Mouse (Mus musculus) hindbrain, postnatal 0 days (tissue): ENCODE measurements around the gene Plk5. TPM values are rescaled to one million over a fixed set of nuclear protein-coding genes. Genes with fewer than 3 reads are reported as not detected.

Experiments
- ATAC-seq: fragments of 200-750 bp; cut with Nextera tagmentation; 2 replicates; pipeline ENCODE4 v1.8.0; 2017; ENCODE audit warnings: mild to moderate bottlenecking, moderate TSS enrichment, moderate library complexity
- DNase-seq: peaks from one replicate; pipeline ENCODE4 v3.0.0-alpha.2; 2015; ENCODE audit warnings: low spot score
- H3K27ac ChIP-seq: fragments of 300-500 bp; sonication (generic); 2 replicates; pipeline ENCODE4 v1.5.1; 2014; ENCODE audit warnings: mild to moderate bottlenecking
- H3K27me3 ChIP-seq: fragments of 300-500 bp; sonication (generic); 2 replicates; pipeline ENCODE4 v1.6.1; 2014; ENCODE audit warnings: low read length, mixed read lengths; ENCODE audit not compliant: insufficient read depth
- H3K36me3 ChIP-seq: fragments of 300-500 bp; sonication (generic); 2 replicates; pipeline ENCODE4 v1.6.1; 2014; ENCODE audit warnings: low read length, mixed read lengths; ENCODE audit not compliant: insufficient read depth
- H3K4me1 ChIP-seq: fragments of 300-500 bp; sonication (generic); 2 replicates; pipeline ENCODE4 v1.6.1; 2014; ENCODE audit warnings: antibody characterized with exemption, low read length, mixed read lengths; ENCODE audit not compliant: insufficient read depth
- H3K4me2 ChIP-seq: fragments of 300-500 bp; sonication (generic); 2 replicates; pipeline ENCODE4 v1.6.1; 2014; ENCODE audit warnings: low read depth, mild to moderate bottlenecking, low read length, moderate library complexity, mixed read lengths
- H3K4me3 ChIP-seq: fragments of 300-500 bp; sonication (generic); 2 replicates; pipeline ENCODE4 v1.5.1; 2014; ENCODE audit warnings: low read length
- H3K9ac ChIP-seq: fragments of 300-500 bp; sonication (generic); replicated peaks from 2 replicates; pipeline ENCODE4 v1.6.1; 2014; ENCODE audit warnings: mild to moderate bottlenecking, low read length, moderate library complexity, mixed read lengths
- H3K9me3 ChIP-seq: fragments of 300-500 bp; sonication (generic); 2 replicates; pipeline ENCODE4 v1.6.1; 2016; ENCODE audit warnings: low read length, mixed read lengths
- CTCF ChIP-seq: IDR thresholded peaks from 2 replicates; pipeline ENCODE4 v1.5.1; 2016; ENCODE audit warnings: antibody characterized with exemption, control low read depth, low read depth
- WGBS: fragments of 180-500 bp; shearing (Covaris S2); extraction: QIAGEN DNeasy Blood & Tissue Kit; methylation state at CpG from one replicate; pipeline ENCODE4 v1.1.7; 2014; 5-methylcytosine and 5-hydroxymethylcytosine counted together
- polyA plus RNA-seq: library from polyadenylated mRNA; unstranded; fragments of >200 nt; fragmentation: Nextera tagmentation; extraction: Ambion mirVana; gene quantifications from 2 replicates; pipeline ENCODE4 v1.2.1, GENCODE M21; 2015
- total RNA-seq: library from RNA; depleted of rRNA; stranded (reverse); fragments of >200 nt; gene quantifications from 2 replicates; pipeline ENCODE4 v1.2.3, GENCODE M21; 2014

The Plk5 gene
- total and polyA plus RNA-seq, 2 experiments from 2014 or later, result 8.9 to 15.7 TPM

DNA sequence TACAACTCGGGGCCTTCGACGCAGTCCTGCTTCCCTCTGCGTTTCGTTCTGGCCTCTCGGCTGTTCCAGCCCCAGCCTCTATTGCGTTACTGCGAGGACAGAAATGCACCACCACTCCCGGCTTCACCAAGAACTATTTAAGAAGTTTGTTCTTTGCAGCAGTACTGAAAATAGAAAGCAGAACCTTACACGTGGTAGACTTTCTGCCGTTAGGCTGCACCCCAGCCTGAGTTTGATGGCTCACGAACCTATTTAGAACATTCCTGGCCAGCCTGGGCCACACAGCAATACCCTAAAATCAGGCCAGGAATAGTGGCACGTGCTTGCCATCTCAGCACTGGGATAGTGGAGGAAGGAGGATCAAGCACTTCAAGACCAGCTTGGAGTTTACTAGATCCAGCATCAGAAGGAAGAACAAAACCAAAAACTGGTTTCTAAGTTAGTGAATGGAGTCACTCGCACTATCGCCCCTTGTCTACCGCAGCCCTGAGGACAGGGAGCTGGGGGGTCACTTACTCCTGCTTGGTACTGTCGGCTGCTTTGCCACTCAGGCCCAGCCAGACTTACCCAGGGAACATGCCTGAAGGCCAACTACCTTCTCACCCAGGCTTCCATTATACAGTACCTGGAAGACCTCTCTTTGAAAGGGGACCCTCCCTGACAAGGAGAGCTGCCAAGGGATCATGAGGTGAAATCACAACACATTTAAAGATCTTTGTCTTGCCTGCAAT is 43.9 kb downstream of the Plk5 start:
- no peak for ATAC-seq
- Histone ChIP-seq H3K9me3 (no peaks in the 10 kb centered on the region), H3K4me2 (peak overlapping the region; percentile 66), H3K9ac (peak overlapping the region; percentile 42), H3K27ac (peak overlapping the region; percentile 99), H3K4me1 (0 out of 2 replicates have a peak, but pooled peaks cover 13% of the 10 kb centered on the region), H3K4me3 (peak overlapping the region; percentile 65), H3K36me3 (peaks cover 9% of the 10 kb centered on the region; the same call in 1 of the 2 replicates), H3K27me3 (no peaks in the 10 kb centered on the region)
- WGBS, result 11% methylated on average over 17 of the region's 17 CpGs
- no peak for TF ChIP-seq CTCF
- DNase-seq, result no peak

DNA sequence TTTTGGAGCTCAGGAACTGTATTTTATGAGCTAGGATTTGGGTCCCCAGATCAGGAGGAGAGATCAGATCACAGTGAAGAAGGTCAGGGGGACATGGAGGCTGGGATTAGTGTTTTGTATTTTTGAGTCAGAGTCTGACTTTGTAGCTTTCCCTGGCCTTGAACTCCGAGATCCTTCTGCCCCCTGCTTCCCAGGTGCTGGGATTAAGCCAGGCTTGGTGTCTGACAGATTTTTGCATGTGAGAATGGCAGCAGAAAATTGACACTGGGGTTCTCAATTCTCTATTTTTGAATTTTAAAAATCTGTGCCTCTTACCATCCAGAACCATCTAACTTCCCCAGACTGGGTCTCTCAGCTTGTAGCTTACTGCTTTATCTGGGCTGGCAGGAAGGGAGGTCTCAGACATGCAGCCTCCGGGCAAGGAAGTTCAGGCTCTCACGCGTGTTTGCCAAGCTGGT is 44.5 kb downstream of the Plk5 start:
- no peak overlapping the region for H3K9ac ChIP-seq
- H3K27me3 ChIP-seq, result no peaks in the 10 kb centered on the region
- 80% methylated on average over 4 of the region's 4 CpGs for WGBS
- peaks cover 18% of the 10 kb centered on the region for H3K4me1 ChIP-seq
- H3K27ac ChIP-seq, result peak overlapping the region; percentile 99
- no peak overlapping the region for H3K4me3 ChIP-seq
- 0 out of 2 replicates have a peak overlapping the region, but pooled peaks have one; percentile 66 for H3K4me2 ChIP-seq
- H3K9me3 ChIP-seq, result no peaks in the 10 kb centered on the region
- ATAC-seq, result no peak
- H3K36me3 ChIP-seq, result peaks cover 6% of the 10 kb centered on the region; the same call in 1 of the 2 replicates
- TF ChIP-seq CTCF, result no peak
- DNase-seq, result no peak

DNA sequence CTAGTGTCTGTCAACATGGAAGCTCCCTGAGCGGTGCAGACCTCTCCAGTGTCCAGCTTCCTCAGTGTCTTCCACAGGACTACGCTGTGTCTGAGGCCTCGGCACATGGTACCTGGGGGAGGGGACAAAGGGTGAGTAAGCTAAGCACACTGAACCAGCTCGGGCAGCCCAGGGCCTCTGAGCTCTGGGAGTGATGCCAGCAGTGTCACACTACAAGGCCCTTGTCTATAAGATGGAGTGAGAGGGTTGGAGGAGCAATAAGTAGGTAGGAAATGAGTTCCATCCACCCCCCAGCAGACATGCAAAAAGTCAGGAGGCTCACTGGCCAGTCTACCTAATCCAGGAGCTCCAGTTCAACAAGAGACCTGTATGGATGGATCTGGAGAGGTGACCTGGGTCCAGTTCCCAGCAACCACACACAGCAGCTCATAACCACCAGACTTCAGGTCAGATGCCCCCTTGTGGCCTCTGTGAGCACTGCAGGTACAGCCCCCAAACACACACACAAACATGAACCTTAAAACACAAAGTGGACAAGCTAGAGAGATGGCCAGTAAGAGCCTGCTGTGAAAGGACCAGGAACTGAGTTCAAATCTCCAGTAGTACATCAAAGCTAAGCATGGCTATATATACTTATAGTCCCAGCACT is 46.9 kb downstream of the Plk5 start:
- Histone ChIP-seq H3K9ac (no peak overlapping the region), H3K4me3 (no peak overlapping the region), H3K36me3 (peaks cover 6% of the 10 kb centered on the region; the same call in 1 of the 2 replicates), H3K4me1 (peaks cover 8% of the 10 kb centered on the region), H3K4me2 (no peak overlapping the region), H3K9me3 (no peaks in the 10 kb centered on the region), H3K27ac (no peak overlapping the region), H3K27me3 (no peaks in the 10 kb centered on the region)
- WGBS, result 93% methylated on average over 4 of the region's 4 CpGs
- ATAC-seq (no peak), DNase-seq (no peak)
- peak; percentile 62 for TF ChIP-seq CTCF

DNA sequence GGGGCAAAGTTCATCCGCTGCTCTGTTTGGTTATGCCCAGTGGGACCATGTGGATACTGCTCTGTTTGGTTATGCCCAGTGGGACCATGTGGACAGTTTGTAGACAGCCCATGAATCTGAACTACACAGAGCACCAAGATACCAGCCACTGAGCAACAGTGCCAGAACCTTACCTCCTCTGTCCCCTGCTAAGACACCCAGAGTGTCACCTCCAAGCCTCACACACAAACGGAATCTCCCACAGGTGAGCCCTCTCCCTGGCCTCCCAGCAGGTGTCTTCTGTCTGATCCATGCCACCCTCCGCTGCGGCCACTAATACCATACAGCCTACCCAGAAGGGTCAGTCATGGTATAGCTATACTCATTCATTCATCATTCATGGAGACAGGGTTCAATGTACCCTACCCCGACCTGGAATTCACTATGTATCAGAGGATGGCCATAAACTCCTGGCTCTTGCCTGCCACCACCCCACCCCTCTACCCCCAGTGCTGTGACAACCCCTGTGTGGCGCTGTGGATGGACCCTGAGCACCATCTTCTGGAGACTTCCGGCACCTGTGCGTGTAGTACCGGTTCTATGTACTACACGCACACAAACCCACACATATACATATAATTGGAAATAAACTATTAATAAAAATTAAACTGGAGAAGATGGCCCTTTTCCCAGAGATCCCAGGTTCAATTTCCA is 49.4 kb downstream of the Plk5 start:
- no peaks in the 10 kb centered on the region for H3K27me3 ChIP-seq
- TF ChIP-seq CTCF, result peak; percentile 43
- H3K4me3 ChIP-seq, result peak overlapping the region; percentile 74
- no peaks in the 10 kb centered on the region for H3K9me3 ChIP-seq
- WGBS, result 54% methylated on average over 10 of the region's 10 CpGs
- H3K27ac ChIP-seq, result peak overlapping the region; percentile 84; the same call in 1 of the 2 replicates
- ATAC-seq, result no peak
- DNase-seq, result no peak
- H3K36me3 ChIP-seq, result peaks cover 9% of the 10 kb centered on the region; the same call in 1 of the 2 replicates
- peak overlapping the region; percentile 97 for H3K4me2 ChIP-seq
- H3K9ac ChIP-seq, result peak overlapping the region; percentile 89
- H3K4me1 ChIP-seq, result peaks cover 8% of the 10 kb centered on the region

DNA sequence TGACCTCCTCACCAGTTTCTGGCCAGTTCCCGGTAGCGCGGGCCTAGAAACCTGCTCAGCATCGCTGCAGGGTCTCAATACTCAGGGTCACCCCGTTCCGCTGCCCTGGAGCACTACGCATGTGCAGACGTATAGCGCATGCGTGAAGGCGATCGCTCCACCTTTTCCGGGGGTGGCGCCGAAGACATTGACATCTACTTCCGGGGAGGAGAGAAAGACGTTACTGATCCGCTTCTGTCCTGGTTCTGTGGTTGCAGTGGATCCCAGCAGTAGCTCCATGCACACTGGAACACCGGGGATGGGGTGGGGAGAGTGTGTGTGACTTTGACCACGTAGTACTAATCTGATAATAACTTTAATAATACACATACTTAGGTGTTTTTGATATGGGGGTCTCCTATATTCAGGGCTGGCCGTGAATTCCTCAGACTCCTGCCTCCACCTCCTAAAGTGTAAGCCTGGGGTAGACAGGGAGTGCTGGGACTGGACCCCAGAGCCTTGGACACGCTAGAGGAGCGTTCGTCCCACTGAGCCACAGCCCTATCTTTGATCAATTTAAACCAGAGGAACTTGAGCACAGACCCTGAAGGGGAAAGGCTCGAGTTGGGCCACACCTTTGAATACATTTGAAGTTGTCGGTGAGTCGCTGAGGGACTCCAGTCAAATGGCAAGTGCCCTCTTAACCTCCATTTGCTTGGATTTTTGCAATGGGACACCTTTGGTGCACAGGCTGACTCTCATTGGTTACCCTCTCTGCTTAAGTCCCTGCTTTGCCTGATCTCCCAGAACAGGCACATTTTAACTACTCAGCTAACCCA is 50.6 kb downstream of the Plk5 start, which contains the start of gene Uqcr11:
TSS of gene Uqcr11 (minus strand) at position 147 of the 818 bp plus-strand sequence.
- Histone ChIP-seq H3K9me3 (no peaks in the 10 kb centered on the region), H3K27me3 (no peaks in the 10 kb centered on the region), H3K9ac (peak within 1 kb of the TSS; percentile 89), H3K4me2 (peak within 1 kb of the TSS; percentile 97), H3K36me3 (peaks cover 20% of the 10 kb centered on the region; the same call in 1 of the 2 replicates), H3K4me1 (peaks cover 8% of the 10 kb centered on the region), H3K27ac (peak within 1 kb of the TSS; percentile 84), H3K4me3 (peak within 1 kb of the TSS; percentile 74)
- ATAC-seq, result peak; percentile 88
- WGBS, result 2% methylated on average over 27 of the region's 27 CpGs
- DNase-seq, result peak; percentile 97
- TF ChIP-seq CTCF, result no peak

DNA sequence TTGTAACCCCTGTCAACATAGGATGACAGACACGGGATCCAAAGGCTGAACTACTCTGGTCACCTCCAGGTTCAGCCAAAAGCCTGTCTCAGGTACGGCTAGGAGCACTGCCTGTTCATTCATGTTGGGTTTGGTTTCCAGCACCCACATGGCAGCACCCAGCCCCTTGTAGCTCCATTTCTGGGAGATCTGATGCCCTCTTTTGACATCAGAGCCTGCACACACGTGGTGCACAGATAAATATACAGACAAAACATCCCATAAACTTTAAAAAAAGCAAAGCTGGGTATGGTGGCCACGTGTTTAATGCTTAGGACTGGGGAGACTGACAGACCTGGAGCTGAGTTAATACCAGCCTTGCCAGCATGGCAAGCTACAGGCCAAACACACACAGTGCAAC is 51.7 kb downstream of the Plk5 start:
- DNase-seq (no peak), ATAC-seq (no peak)
- no peak overlapping the region for H3K4me3 ChIP-seq
- H3K9me3 ChIP-seq, result no peaks in the 10 kb centered on the region
- peaks cover 23% of the 10 kb centered on the region; the same call in 1 of the 2 replicates for H3K36me3 ChIP-seq
- H3K9ac ChIP-seq, result no peak overlapping the region
- no peak for TF ChIP-seq CTCF
- H3K27ac ChIP-seq, result no peak overlapping the region
- H3K4me2 ChIP-seq, result no peak overlapping the region
- no peaks in the 10 kb centered on the region for H3K27me3 ChIP-seq
- 44% methylated on average over 4 of the region's 4 CpGs for WGBS
- peaks cover 8% of the 10 kb centered on the region for H3K4me1 ChIP-seq
